Mouse (Mus musculus) embryonic facial prominence, embryonic 15.5 days (tissue): ENCODE measurements around the gene 1700017B05Rik. TPM values are rescaled to one million over a fixed set of nuclear protein-coding genes. Genes with fewer than 3 reads are reported as not detected.
A peak's percentile ranks its signal among the peaks of the same experiment; 100 is the strongest.

Source experiments
- ATAC-seq: fragments of 200-750 bp; cut with Nextera tagmentation; 2 replicates; pipeline ENCODE4 v1.8.0; 2017; ENCODE audit warnings: low read depth, moderate TSS enrichment; ENCODE audit not compliant: insufficient number of reproducible peaks, low FRiP score, low TSS enrichment
- H3K27ac ChIP-seq: fragments of 300-500 bp; sonication (generic); replicated peaks from 2 replicates; pipeline ENCODE4 v1.5.1; 2015; ENCODE audit warnings: mild to moderate bottlenecking, inconsistent platforms
- H3K27me3 ChIP-seq: fragments of 300-500 bp; sonication (generic); 2 replicates; pipeline ENCODE4 v1.6.1; 2015; ENCODE audit warnings: inconsistent platforms
- H3K36me3 ChIP-seq: fragments of 300-500 bp; sonication (generic); 2 replicates; pipeline ENCODE4 v1.6.1; 2015; ENCODE audit warnings: mild to moderate bottlenecking, inconsistent platforms
- H3K4me1 ChIP-seq: fragments of 300-500 bp; sonication (generic); 2 replicates; pipeline ENCODE4 v1.6.1; 2015; ENCODE audit warnings: inconsistent platforms
- H3K4me2 ChIP-seq: fragments of 300-500 bp; sonication (generic); replicated peaks from 2 replicates; pipeline ENCODE4 v1.6.1; 2015; ENCODE audit warnings: mild to moderate bottlenecking, inconsistent platforms
- H3K4me3 ChIP-seq: fragments of 300-500 bp; sonication (generic); replicated peaks from 2 replicates; pipeline ENCODE4 v1.5.1; 2015; ENCODE audit warnings: mild to moderate bottlenecking, inconsistent platforms
- H3K9ac ChIP-seq: fragments of 300-500 bp; sonication (generic); 2 replicates; pipeline ENCODE4 v1.6.1; 2015; ENCODE audit warnings: inconsistent platforms
- H3K9me3 ChIP-seq: fragments of 300-500 bp; sonication (generic); replicated peaks from 2 replicates; pipeline ENCODE4 v1.6.1; 2016; ENCODE audit warnings: inconsistent platforms
- WGBS: fragments of 180-500 bp; shearing (Covaris S2); methylation state at CpG from one replicate; pipeline ENCODE4 v1.1.7; 2015; 5-methylcytosine and 5-hydroxymethylcytosine counted together
- polyA plus RNA-seq: library from polyadenylated mRNA; unstranded; fragments of >200 nt; fragmentation: Nextera tagmentation; extraction: Ambion mirVana; gene quantifications from 2 replicates; pipeline ENCODE4 v1.2.1, GENCODE M21; 2015

The 1700017B05Rik gene
- polyA plus RNA-seq, 1 experiment from 2014 or later, result 24.4 TPM

DNA sequence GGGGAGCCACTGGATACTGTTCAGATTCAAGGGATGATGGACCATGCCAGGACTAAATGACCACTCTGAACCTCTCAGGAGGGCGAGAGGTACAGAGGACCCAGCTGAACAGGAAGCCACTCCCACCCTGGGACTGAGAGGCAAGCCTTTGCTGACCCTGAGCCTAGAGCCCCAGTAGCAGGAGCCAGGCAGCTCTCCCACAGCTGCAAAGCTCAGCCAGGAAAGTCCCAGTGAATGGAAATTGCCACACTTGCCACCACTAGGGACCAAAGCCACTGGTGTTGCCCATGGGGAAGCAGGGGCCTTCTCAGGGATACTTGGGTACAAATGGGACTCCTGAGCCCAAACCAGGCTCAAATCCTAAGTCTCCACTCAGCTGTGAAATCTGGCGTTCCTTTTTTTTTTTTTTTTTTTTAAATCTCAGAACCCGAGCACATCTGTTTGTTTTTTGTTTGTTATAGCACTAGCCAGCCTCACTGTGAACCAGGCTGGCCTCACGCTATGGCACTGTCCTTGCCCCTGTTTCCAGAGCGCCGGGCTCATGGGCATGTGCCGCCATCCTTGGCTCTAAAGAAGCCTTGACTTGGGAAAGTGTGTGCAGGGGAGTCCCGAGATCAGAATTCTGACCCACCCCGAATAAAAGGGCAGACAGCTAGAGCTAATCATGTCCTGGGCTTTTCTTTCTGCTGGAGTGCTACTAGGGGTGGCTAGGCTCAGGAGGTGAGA, 9.6 kb upstream of the 1700017B05Rik start:
- Histone ChIP-seq H3K36me3 (no peaks in the 10 kb centered on the region), H3K4me1 (peaks cover 5% of the 10 kb centered on the region), H3K4me2 (no peak overlapping the region), H3K9ac (no peak overlapping the region), H3K9me3 (no peaks in the 10 kb centered on the region), H3K27ac (no peak overlapping the region), H3K27me3 (0 out of 2 replicates have a peak, but pooled peaks cover 4% of the 10 kb centered on the region), H3K4me3 (no peak overlapping the region)
- no peak for ATAC-seq
- 49% methylated on average over 9 of the region's 9 CpGs for WGBS

DNA sequence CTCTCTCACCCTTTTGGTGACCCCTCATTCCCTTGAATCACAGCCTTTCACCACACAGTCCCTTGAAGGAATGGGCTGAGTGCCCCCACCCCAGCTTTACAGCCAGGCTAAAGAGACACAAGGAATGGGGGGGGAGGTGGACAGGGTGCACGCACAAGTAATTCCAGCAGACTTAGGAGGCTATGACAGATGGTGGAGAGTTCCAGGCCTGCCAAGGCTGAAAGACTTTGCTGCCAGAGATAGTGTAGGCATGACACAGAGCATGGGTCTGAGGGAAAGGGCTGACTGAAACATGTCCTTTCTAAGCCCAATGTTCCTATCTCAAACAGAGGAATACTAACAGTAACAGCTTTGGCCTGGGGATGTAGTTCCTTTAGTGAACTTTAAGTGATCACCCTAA, 8.7 kb upstream of the 1700017B05Rik start:
- WGBS, result 44% methylated on average over 1 of the region's 1 CpGs
- Histone ChIP-seq H3K4me3 (no peak overlapping the region), H3K36me3 (no peaks in the 10 kb centered on the region), H3K27me3 (0 out of 2 replicates have a peak, but pooled peaks cover 4% of the 10 kb centered on the region), H3K4me2 (no peak overlapping the region), H3K4me1 (peaks cover 5% of the 10 kb centered on the region), H3K9me3 (no peaks in the 10 kb centered on the region), H3K27ac (no peak overlapping the region), H3K9ac (no peak overlapping the region)
- no peak for ATAC-seq

DNA sequence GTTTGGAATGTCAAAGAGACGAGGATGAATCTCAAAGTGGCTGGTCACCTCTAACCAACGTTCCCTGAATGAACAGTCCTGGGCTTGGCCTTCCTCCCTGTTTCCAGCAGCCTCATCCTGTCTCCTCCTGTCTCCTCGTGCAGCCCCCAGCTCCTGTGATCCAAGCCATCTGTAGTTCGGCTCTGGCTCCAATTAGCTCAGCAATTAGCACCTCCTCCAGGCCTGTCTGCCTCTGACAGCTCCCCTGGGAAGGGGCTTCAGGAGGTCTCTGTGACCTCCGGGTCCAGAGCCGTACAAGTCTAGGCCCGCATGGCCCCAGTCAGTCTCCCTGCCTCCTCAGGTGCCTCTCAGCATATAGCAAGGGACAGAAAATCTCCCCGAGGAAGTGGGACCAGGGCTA, 8.0 kb upstream of the 1700017B05Rik start:
- Histone ChIP-seq H3K9ac (no peak overlapping the region), H3K9me3 (no peaks in the 10 kb centered on the region), H3K36me3 (no peaks in the 10 kb centered on the region), H3K27ac (no peak overlapping the region), H3K4me3 (no peak overlapping the region), H3K27me3 (0 out of 2 replicates have a peak, but pooled peaks cover 4% of the 10 kb centered on the region), H3K4me2 (no peak overlapping the region), H3K4me1 (peaks cover 5% of the 10 kb centered on the region)
- 16% methylated on average over 8 of the region's 8 CpGs for WGBS
- no peak for ATAC-seq

DNA sequence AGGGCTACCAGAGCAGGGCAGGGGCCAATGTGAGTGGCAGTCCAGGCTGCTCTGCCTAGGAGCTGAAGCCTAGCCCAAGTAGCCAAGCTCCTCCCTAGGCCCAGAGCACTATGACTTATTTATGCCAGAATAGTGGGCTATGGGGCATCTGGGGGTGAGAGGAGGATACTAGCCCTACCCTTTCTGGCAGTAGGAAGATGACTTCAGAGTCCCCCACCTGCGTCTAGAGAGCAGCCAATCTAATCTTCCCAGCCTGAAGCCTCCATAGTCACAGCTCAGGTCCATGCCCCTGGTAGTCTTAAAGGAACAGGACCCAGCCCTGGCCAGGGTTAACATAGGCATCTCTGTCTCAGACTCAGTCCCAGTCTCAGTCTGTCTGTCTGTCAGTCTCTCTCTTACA, 7.0 kb upstream of the 1700017B05Rik start:
- no peak for ATAC-seq
- Histone ChIP-seq H3K4me3 (no peak overlapping the region), H3K4me1 (peaks cover 5% of the 10 kb centered on the region), H3K4me2 (no peak overlapping the region), H3K9me3 (no peaks in the 10 kb centered on the region), H3K36me3 (no peaks in the 10 kb centered on the region), H3K27ac (no peak overlapping the region), H3K9ac (no peak overlapping the region), H3K27me3 (peaks cover 9% of the 10 kb centered on the region; the same call in 1 of the 2 replicates)
- WGBS, result 25% methylated on average over 1 of the region's 1 CpGs

DNA sequence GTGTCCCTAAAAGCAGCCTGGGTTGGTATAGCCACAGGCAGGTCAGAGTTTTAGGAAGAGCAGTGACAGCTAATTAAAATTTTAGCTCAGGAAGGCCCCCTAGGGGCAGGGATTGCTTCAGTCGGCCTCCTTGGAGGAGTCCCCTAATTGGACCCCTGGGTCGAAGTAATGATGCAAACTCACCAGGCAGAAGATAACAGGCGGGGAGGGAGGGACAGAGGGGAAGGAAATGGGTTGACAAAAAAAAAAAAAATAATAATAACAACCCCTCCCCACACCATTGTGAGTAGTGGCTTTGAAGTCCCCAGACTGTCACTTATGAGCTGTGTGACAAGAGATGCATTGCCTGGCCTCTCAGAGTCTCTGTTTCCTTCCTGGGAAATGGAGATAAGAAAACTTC, 6.2 kb upstream of the 1700017B05Rik start:
- no peak for ATAC-seq
- peaks cover 5% of the 10 kb centered on the region for H3K4me1 ChIP-seq

DNA sequence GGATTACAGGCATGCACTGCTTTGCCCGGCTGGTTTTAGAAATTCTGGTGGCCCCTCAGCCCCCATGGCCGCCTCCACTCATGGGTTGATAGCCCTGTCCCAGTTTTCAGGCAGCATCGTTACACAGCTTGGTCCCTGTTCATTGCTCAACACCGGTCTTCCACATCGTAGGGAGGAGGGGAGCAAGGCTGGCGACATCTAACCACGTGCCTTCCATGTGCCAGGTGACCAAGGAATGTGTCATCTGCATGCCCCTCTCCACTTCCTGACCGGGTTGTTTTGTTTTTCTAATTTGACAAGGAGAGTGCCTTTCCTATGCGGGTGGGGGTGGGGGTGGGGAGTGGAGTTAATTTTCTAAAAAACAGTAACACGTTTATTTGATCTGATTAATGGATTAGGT, 5.7 kb upstream of the 1700017B05Rik start:
- H3K4me1 ChIP-seq, result peaks cover 5% of the 10 kb centered on the region
- no peak overlapping the region for H3K9ac ChIP-seq
- H3K36me3 ChIP-seq, result no peaks in the 10 kb centered on the region
- no peaks in the 10 kb centered on the region for H3K9me3 ChIP-seq
- WGBS, result 27% methylated on average over 10 of the region's 10 CpGs
- H3K4me2 ChIP-seq, result no peak overlapping the region
- no peak for ATAC-seq
- peaks cover 9% of the 10 kb centered on the region; the same call in 1 of the 2 replicates for H3K27me3 ChIP-seq
- no peak overlapping the region for H3K27ac ChIP-seq
- H3K4me3 ChIP-seq, result no peak overlapping the region

More for the DNA sequence above, 6.2 kb upstream of the 1700017B05Rik start:
- Histone ChIP-seq H3K9me3 (no peaks in the 10 kb centered on the region), H3K4me3 (no peak overlapping the region), H3K27ac (no peak overlapping the region), H3K36me3 (no peaks in the 10 kb centered on the region), H3K4me2 (no peak overlapping the region), H3K27me3 (peaks cover 9% of the 10 kb centered on the region; the same call in 1 of the 2 replicates), H3K9ac (no peak overlapping the region)
- WGBS, result 16% methylated on average over 3 of the region's 3 CpGs

DNA sequence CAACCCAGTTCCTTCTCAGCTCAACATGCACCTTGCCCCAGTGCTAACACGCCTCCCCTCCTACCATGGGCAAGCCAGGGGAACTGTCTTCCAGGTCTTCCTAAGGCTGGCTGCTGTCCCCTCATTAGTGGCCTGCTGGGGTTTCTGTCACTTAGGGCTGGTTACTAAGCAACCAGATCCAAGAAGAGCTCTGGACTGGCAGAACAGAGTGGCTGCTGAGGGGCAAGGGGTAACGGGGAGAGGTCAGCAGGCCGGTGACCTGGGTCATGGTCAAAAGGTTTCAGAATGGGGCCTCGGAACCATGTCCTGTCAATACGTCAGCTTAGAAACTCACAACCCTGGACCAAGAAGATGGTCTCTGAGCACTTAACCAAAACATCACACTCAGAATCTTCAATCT, 5.0 kb upstream of the 1700017B05Rik start:
- no peak for ATAC-seq
- no peaks in the 10 kb centered on the region for H3K36me3 ChIP-seq
- peaks cover 9% of the 10 kb centered on the region for H3K4me1 ChIP-seq
- no peak overlapping the region for H3K27ac ChIP-seq
- H3K4me2 ChIP-seq, result no peak overlapping the region
- no peak overlapping the region for H3K9ac ChIP-seq
- H3K27me3 ChIP-seq, result peaks cover 9% of the 10 kb centered on the region; the same call in 1 of the 2 replicates
- 58% methylated on average over 5 of the region's 5 CpGs for WGBS
- H3K4me3 ChIP-seq, result no peak overlapping the region
- H3K9me3 ChIP-seq, result no peaks in the 10 kb centered on the region

DNA sequence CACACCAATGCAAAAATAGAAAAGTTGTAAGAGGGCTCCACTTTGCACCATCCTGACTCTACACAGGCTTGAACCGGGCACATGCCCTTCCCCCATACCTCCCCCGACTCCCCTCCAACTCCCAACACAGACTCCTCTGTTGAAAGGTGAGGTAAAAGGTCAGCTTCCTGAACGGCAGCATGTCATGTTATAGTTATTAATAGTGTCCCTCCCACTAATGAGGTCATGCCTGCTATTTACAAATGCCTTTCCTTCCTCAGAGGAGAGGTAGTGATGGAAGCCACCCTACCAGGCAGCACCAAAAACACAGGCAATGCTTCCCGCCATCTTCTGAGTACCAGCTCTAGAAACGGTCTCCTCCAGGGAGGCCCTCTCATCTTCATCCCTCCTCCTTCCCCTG, 2.7 kb upstream of the 1700017B05Rik start:
- no peaks in the 10 kb centered on the region for H3K36me3 ChIP-seq
- H3K4me2 ChIP-seq, result no peak overlapping the region
- no peak for ATAC-seq
- peaks cover 16% of the 10 kb centered on the region for H3K4me1 ChIP-seq
- peaks cover 9% of the 10 kb centered on the region; the same call in 1 of the 2 replicates for H3K27me3 ChIP-seq
- H3K9me3 ChIP-seq, result no peaks in the 10 kb centered on the region
- H3K4me3 ChIP-seq, result no peak overlapping the region
- WGBS, result 24% methylated on average over 5 of the region's 5 CpGs
- no peak overlapping the region for H3K9ac ChIP-seq
- H3K27ac ChIP-seq, result no peak overlapping the region

DNA sequence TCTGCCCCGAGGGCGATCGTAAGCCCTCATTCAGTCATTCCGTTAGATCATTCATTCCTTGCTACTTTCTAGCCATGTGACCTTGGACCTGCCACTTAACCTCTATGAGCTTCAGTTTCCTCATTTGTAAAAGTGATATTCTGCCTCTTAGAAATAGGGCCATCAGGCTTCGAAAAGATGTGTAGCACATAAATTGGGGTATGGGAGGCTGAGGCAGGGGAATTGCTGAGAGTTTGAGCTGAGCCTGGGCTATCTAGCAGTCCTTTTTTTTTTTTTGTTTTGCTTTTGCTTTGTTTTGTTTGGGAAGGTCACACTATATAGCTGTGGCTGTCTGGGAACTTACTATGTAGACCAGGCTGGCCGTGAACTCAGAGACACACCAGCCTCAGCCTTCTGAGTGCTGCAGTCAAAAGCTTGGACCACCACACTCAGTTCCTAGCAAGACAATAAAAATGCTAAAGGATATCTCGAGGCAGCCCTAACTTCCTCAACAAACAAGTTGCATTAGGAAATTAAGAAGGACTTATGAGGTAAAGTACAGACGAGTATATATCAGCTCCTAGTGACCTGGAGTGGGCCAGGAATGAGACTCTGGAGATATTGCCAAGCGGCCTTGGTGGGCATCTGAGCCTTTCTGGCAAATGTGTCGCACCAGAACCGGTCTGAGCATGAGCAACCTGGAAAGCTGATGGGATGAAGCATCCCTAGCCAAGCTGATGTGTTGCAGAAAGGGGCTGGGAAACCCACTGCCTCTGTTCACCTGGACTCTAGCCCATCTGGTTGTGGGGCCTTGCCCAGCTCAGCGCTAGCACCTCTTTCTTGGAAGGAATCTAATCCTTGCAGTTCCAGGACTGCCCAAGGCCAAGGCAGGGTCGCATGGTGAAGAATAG, 628 bp upstream of the 1700017B05Rik start:
- Histone ChIP-seq H3K27ac (peak overlapping the region; percentile 89; the same call in 1 of the 2 replicates), H3K27me3 (peaks cover 9% of the 10 kb centered on the region; the same call in 1 of the 2 replicates), H3K9ac (no peak overlapping the region; the same call in 1 of the 2 replicates), H3K4me2 (peak overlapping the region; percentile 69), H3K4me1 (peaks cover 19% of the 10 kb centered on the region), H3K4me3 (peak overlapping the region; percentile 85), H3K36me3 (peaks cover 5% of the 10 kb centered on the region), H3K9me3 (no peaks in the 10 kb centered on the region)
- no peak for ATAC-seq
- WGBS, result 55% methylated on average over 13 of the region's 13 CpGs

DNA sequence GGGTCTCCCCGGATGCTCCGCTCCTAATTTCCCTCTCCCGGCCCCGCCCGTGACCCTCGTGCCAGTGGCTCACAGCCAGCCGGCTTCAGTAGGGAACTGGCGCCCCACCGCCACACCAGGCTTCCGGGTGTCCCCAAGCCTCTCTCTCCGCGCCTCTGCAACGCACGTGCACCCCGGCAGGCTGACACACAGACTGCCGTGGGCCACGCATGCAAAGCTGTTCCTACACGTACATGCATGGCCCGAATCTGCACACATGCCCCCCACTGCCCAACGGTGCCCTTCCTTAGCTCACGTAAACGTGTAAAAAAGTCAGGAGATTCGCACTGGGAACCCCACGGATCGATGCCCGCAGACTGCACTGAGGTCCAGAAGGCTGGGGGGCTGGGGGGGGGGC, 898 bp downstream of the 1700017B05Rik start:
- H3K4me1 ChIP-seq, result peaks cover 19% of the 10 kb centered on the region
- peak overlapping the region; percentile 69 for H3K4me2 ChIP-seq
- peaks cover 21% of the 10 kb centered on the region for H3K36me3 ChIP-seq
- ATAC-seq, result peak; percentile 26; the same call in 1 of the 2 replicates
- peak overlapping the region; percentile 89 for H3K27ac ChIP-seq
- peak overlapping the region; percentile 93 for H3K9ac ChIP-seq
- WGBS, result under 1% methylated on average over 26 of the region's 26 CpGs
- H3K4me3 ChIP-seq, result peak overlapping the region; percentile 85
- peaks cover 5% of the 10 kb centered on the region; the same call in 1 of the 2 replicates for H3K27me3 ChIP-seq
- no peaks in the 10 kb centered on the region for H3K9me3 ChIP-seq

DNA sequence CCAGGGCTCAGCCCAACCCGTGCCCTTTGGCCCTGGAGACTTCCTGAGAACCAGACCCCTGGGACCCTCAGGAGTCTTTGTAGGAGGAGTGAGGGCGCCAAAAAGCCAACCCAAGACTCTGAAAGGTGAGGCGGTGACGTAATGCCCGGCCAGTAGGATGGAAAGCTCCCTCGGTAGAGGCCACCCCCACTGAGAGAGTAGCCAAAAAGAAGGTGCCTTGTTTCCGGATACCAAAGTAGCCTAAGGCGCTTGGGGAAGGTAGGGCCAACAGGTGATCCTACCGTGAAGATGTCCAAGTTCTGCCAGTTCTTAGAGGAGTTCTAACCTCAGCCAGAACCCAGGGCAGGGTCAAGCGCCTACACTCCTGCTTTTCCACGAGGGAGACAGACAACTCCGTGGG, 1.5 kb downstream of the 1700017B05Rik start:
- H3K4me2 ChIP-seq, result peak overlapping the region; percentile 69
- H3K27me3 ChIP-seq, result peaks cover 5% of the 10 kb centered on the region; the same call in 1 of the 2 replicates
- WGBS, result 23% methylated on average over 12 of the region's 12 CpGs
- no peak overlapping the region for H3K27ac ChIP-seq
- peaks cover 22% of the 10 kb centered on the region for H3K4me1 ChIP-seq
- no peak for ATAC-seq
- peak overlapping the region; percentile 85 for H3K4me3 ChIP-seq
- H3K9ac ChIP-seq, result peak overlapping the region; percentile 93; the same call in 1 of the 2 replicates
- H3K9me3 ChIP-seq, result no peaks in the 10 kb centered on the region
- H3K36me3 ChIP-seq, result peaks cover 26% of the 10 kb centered on the region
